Mouse (Mus musculus): ENCODE measurements at regions not wholly inside any gene's neighbourhood (a gene's known extent, or its start where the extent isn't known, plus 50 kb on each side); places are given as distances from the start of the nearest gene placed in this dataset.
"Not testable (repeated sequence)": the region's sequence is repeated elsewhere in the genome, so short reads cannot be mapped to it uniquely, and the experiment has no call there.

- DNase-seq (ENCODE audit: low spot score in 2 of 2), result no peak
These were observed 57.6 kb downstream of the Tmem270 start for GRCm38 (mm10) chr5:134848981-134849380.

- no peak for DNase-seq (ENCODE audit: low spot score in 2 of 2)
These were observed 58.0 kb downstream of the Tmem270 start for GRCm38 (mm10) chr5:134848571-134848970.

- no peak for DNase-seq (ENCODE audit: low spot score in 2 of 2)
These were observed 61.1 kb downstream of the Tmem270 start for GRCm38 (mm10) chr5:134845416-134845815.

GRCm38 (mm10) chr5:134844216-134844615, 62.3 kb downstream of the Tmem270 start:
- not testable (repeated sequence) for DNase-seq (ENCODE audit: low spot score in 2 of 2)

DNA sequence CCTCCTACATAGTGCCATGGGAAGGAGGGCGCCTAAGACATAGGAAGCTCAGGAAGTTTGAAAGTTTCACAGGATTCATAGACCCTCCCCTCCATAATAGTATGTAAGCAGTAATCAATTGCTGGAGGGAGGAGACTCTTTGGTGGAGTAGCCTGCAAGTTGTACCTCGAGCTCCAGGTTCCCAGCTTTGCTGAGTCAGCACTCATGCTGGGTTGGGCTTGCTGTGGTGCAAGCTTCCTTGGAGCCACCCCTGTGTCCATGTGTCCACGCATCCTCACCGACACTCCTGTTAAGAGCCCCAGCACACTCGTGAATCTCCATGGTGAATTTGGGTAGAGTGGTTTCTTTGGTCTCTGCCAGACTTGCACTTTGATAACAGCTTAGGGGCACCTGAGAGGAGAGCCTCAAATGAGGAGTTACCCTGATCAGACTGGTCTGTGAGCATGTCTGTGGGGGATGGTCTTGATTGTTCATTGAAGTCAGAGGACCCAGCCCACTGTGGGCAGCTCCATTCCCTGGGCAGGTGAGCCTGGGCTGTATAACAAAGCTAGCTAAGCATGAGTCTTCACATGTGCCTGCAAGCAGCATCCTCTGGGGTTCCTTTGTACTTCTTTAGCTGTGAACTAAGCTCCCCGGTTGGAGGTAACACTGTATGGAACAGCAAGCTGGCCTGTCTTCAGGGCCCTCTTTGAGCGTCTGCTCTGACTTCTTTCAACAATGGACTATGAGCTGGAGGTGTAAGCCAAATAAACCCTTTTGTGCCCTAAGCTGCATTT, 65.1 kb downstream of the Tmem270 start:
- DNase-seq (ENCODE audit: low spot score in 2 of 2), result no peak

DNA sequence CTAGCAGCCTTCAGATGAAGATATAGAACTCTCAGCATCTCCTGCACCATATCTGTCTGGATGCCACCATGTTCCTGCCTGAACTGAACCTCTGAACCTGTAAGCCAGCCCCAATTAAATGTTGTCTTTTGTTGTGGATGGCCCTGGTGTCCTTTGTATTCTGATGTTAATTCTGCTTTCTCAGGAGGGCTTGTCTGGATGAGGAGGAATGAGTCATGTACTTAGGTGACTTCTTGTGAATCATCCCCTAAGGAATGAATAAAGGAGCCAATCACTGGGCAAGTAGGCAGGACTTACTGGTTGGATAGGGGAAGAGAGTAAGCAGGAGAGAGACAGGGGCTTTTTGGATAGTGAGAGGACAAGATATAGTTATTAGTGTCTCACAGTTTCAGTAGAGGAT, 70.0 kb downstream of the Tmem270 start:
- no peak for DNase-seq (ENCODE audit: low spot score in 2 of 2)

GRCm38 (mm10) chr5:134832896-134833295, 73.6 kb downstream of the Tmem270 start:
- DNase-seq (ENCODE audit: low spot score in 2 of 2), result no peak

- no peak for DNase-seq (ENCODE audit: low spot score in 2 of 2)
These were observed 70.5 kb upstream of the Eln start for GRCm38 (mm10) chr5:134817671-134818070.

DNA sequence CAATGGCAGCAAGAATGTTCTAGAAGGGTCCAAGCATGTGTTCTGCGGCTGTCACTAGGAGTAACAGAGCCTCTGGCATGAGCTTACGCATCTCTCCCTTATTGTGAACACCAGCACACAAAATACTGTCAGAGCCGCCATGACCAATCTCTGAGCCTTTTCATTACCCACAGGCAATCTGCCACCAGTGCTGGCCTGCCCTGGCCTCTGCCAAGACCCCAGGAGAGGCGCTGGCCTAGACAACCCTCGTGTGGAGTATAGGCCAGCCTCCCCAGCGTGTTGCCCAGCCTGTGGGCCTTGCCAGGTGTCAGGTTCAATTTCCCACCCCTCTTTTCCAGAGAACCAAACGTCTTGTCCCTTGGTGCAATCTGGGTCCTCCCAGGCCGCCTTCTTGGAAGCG, 62.0 kb upstream of the Eln start:
- no peak for DNase-seq (ENCODE audit: low spot score in 2 of 2)

GRCm38 (mm10) chr5:134804291-134805049, 57.3 kb upstream of the Eln start:
- no peak for DNase-seq (ENCODE audit: low spot score in 2 of 2)

DNA sequence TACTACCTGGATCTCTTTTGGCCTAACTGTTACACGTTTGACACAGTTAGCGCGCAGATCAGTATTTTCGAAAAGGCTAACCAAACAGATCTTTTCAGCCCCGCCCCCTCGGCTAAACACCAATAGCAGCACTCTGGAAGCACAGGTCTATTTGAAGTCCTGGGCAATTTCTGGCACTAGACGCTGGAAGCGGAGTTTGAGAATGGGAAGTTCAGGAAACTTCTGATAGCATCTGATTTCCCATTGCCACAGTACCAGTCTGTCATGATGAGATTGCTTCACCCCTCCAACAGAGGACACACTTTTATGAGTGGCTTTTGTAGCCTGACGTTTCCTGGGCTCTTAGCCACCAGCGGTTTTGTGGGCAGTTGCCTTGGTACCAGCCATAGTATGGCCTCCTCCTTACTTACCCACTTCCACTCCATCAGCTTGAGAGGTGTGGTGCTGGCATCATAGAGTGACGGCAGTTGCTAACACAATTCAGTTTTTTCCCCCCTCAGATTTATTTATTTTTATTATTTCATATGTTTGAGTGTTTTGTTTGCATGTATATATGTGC, 55.1 kb upstream of the Eln start:
- no peak for DNase-seq (ENCODE audit: low spot score in 2 of 2)

- DNase-seq (ENCODE audit: low spot score in 2 of 2), result no peak
These were observed 53.4 kb upstream of the Eln start for GRCm38 (mm10) chr5:134800481-134800880.

GRCm38 (mm10) chr5:134799911-134800310, 52.8 kb upstream of the Eln start:
- no peak for DNase-seq (ENCODE audit: low spot score in 2 of 2)

DNA sequence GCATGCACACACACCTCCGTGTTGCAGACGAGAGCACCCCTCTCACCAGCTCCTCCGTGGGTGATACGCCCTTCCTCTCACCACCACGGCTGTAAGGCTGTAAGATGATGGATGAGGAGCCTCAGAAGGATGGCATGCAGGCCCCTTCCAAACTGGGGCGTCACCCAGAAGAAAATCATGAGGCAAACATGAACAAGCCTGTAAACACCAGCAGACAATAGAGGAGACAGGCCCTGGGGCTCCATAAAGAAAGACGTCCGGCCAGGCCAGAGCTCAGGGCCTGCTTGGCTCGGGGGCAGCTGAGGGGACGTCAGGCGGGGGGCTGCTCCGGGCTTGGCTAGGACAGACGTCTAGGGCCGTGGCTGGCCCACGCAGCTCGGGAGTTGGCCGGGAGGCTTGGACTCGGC, 50.6 kb upstream of the Eln start:
- peak in 1 of 2 experiments; percentile 29 for DNase-seq (ENCODE audit: low spot score in 2 of 2)
